In genomic region chr9:52802969-52803368, GRCm38 (mm10) we compare ENCODE assay signal across 19 mouse cellular contexts.
"Had no signal": no experiment of that assay in that cellular context is flagged by ENCODE, and none has a peak within 500 bp of the region (broad histone marks: within the 10 kb centered on the region; RNA-seq: fewer than 3 reads in every experiment).

No protein-coding gene starts in this region.

- H3K9me3 ChIP-seq: midbrain, embryonic 10.5 days; midbrain, embryonic 12.5 days; neural tube, embryonic 13.5 days; neural tube, embryonic 15.5 days had no signal

- H3K36me3 ChIP-seq: midbrain, embryonic 10.5 days; midbrain, embryonic 12.5 days; neural tube, embryonic 13.5 days; neural tube, embryonic 15.5 days had no signal

- H3K4me1 ChIP-seq: midbrain, embryonic 10.5 days; midbrain, embryonic 12.5 days; neural tube, embryonic 13.5 days; neural tube, embryonic 15.5 days had no signal

- H3K4me3 ChIP-seq: midbrain, embryonic 10.5 days; midbrain, embryonic 12.5 days; myocyte; neural tube, embryonic 13.5 days; neural tube, embryonic 15.5 days had no signal

- H3K9ac ChIP-seq: lung, embryonic 14.5 days; midbrain, embryonic 12.5 days; neural tube, embryonic 13.5 days; neural tube, embryonic 15.5 days had no signal

- H3K27ac ChIP-seq: midbrain, embryonic 10.5 days; midbrain, embryonic 12.5 days; neural tube, embryonic 13.5 days; neural tube, embryonic 15.5 days had no signal

- H3K27me3 ChIP-seq: midbrain, embryonic 12.5 days; neural tube, embryonic 13.5 days; neural tube, embryonic 15.5 days had no signal

- H3K4me2 ChIP-seq: lung, embryonic 14.5 days; midbrain, embryonic 12.5 days; neural tube, embryonic 13.5 days; neural tube, embryonic 15.5 days had no signal

- DNase-seq: lung, adult 18-20 months; lung, embryonic 14.5 days; lung, postnatal 10 days; lung, postnatal 4 days; midbrain, embryonic 14.5 days; retina, postnatal 1 day; right cerebral cortex, adult 18-20 months; right cerebral cortex, postnatal 25 days; right cerebral cortex, postnatal 4 days; spleen, adult 18-20 months; thymus, adult 2 months; thymus, postnatal 14 days; thymus, postnatal 36 days had no signal

- ATAC-seq: midbrain, embryonic 16.5 days had no signal
